Comparison of ENCODE assay signal across 8 mouse cellular contexts in the genomic region with DNA sequence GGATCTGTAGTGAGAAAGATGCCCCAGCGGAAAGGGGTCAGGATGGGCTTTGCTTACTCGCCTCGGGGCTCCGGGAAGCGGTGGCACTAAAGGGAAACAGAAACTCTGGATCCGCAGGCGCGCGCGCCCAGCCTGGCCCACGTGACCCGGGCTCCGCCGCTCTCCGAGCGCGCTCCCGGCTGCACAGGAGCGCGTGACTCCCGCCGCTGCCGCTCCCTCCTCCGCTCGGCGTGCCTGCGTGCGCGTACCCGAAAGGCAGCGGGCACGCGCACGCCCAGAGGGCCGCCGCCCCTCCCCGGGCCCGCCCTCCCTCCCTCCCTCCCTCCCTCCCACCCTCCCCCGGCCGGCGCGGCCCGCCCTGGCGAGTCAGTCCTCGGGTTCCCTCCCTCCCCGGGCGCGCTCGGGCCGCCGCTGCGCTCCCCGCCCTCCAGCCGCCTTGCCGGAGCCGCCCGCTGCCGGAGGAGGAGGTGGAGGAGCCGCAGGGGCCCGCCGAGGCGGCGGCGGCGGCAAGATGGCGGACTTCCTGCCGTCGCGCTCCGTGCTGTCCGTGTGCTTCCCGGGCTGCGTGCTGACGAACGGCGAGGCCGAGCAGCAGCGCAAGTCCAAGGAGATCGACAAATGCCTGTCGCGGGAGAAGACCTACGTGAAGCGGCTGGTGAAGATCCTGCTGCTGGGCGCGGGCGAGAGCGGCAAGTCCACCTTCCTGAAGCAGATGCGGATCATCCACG. TPM values are rescaled to one million over a fixed set of nuclear protein-coding genes. Genes with fewer than 3 reads are reported as not detected.
A peak's percentile ranks its signal among the peaks of the same experiment; 100 is the strongest.
DNase-seq lines count a peak whose midpoint lies in the region; ATAC-seq lines count a peak whose summit lies in the region.

Gene Gna13 (plus strand): TSS at position 369 of the 728 bp plus-strand sequence.

- peak within 1 kb of the TSS; percentile 79 for H3K9ac ChIP-seq in hindbrain, embryonic 15.5 days

- peak within 1 kb of the TSS; percentile 94 for H3K27ac ChIP-seq in hindbrain, embryonic 15.5 days (replicated peaks)

- peaks cover 9% of the 10 kb centered on the region; the same call in 1 of the 2 replicates for H3K36me3 ChIP-seq in hindbrain, embryonic 15.5 days

- peak within 1 kb of the TSS; percentile 97 for H3K4me3 ChIP-seq in hindbrain, embryonic 15.5 days

- peaks cover 63% of the 10 kb centered on the region for H3K4me1 ChIP-seq in hindbrain, embryonic 15.5 days (replicated peaks)

- peaks cover 2% of the 10 kb centered on the region; the same call in 1 of the 2 replicates for H3K27me3 ChIP-seq in hindbrain, embryonic 15.5 days

- peak; percentile 76 for ATAC-seq in hindbrain, embryonic 15.5 days (ENCODE audit: low FRiP score, low read depth)

- H3K9me3 ChIP-seq in hindbrain, embryonic 15.5 days = no peaks in the 10 kb centered on the region

- DNase-seq in R1 (ENCODE audit: low read depth, low spot score) = peak; percentile 88
- DNase-seq in cerebellum, postnatal 25 days = peak; percentile 93 to 96
- DNase-seq in frontal cortex, postnatal 36 days (ENCODE audit: low spot score in 2 of 2) = peak; percentile 87 to 92
- DNase-seq in left cerebral cortex, adult 11 months (ENCODE audit: low spot score) = peak; percentile 86
- peak; percentile 93 to 96 for DNase-seq in lung, postnatal 4 days
- DNase-seq in retina, postnatal 7 days (ENCODE audit: low read depth, low spot score) = peak; percentile 85
- DNase-seq in urinary bladder, adult 2 months (ENCODE audit: low spot score) = peak; percentile 92

- under 1% methylated on average over 62 of the region's 89 CpGs for WGBS in hindbrain, embryonic 15.5 days

- H3K4me2 ChIP-seq in hindbrain, embryonic 15.5 days = peak within 1 kb of the TSS; percentile 86

RNA-seq across cellular contexts. Expression of gene Gna13, which starts in this region (rescaled TPM):
- polyA plus RNA-seq in hindbrain, embryonic 15.5 days (2015; fragmentation: Nextera tagmentation; extraction: Ambion mirVana) = 19.4 and 19.9 TPM in 2 replicates
- polyA plus RNA-seq in urinary bladder, adult 2 months (2012; rRNA removed) = 26.0 and 28.9 TPM in 2 replicates

Comparison
In these comparisons a context has a peak if more than half of its experiments do, and no peak if none do; other contexts are left out.
1. Peak in every context shown above with its lines: DNase-seq, ATAC-seq, H3K4me3 ChIP-seq and H3K27ac ChIP-seq.